Mouse (Mus musculus): ENCODE data around the gene Lztr1.

Lztr1 gene

DNA sequence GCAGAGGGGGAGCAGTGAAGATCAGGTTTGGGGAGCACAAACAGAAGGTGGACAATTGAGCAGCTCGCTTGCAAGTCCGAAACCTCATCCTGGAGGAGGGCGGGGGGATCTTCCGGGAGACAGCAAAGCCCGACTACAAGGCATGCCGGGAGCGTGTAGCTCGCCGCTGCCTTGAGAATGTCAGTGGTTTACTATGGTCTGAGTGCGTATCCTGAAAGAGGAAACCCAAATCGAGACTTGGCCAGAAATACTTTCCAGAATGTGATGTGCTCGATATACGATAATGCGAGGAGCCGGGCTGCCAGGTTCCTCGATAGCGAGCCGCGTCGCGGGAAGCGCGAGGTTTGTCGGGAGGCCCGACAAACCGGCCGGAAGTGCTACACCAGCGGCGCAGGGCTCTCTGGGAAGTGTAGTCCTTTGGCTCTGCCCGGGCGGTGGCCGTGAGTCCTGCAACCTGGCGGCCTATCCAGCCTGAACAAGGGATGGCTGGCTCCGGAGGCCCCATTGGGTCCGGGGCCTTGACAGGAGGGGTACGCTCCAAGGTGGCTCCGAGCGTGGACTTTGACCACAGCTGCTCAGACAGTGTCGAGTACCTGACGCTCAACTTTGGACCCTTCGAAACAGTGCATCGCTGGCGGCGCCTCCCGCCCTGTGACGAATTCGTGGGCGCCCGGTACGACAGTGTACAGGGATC is at the start of gene Lztr1:
Lztr1 (plus strand) TSS at position 143 of the 694 bp plus-strand sequence.
- DNase-seq (ENCODE audit: low read depth, low spot score) = peak; percentile 86

DNA sequence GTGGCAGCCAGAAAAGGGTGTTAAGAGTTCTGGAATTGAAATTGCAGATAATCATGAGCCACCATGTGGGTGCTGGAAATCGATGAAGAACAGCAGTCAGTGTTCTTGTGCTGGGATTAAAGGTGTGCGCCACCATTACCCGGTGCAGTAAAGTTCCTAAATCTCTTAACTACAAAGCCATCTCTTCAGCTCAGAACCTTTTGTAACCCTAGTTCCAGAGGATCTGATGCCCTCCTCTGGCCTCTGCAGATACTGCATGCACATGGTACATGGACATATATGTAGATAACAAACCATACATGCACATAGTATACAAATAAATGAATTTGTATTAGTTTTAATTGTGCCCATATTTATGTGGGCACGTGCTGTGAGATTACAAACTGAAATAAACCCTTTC is 48.2 kb upstream of the Lztr1 start:
- peak; percentile 56 for DNase-seq (ENCODE audit: low read depth, low spot score)

DNA sequence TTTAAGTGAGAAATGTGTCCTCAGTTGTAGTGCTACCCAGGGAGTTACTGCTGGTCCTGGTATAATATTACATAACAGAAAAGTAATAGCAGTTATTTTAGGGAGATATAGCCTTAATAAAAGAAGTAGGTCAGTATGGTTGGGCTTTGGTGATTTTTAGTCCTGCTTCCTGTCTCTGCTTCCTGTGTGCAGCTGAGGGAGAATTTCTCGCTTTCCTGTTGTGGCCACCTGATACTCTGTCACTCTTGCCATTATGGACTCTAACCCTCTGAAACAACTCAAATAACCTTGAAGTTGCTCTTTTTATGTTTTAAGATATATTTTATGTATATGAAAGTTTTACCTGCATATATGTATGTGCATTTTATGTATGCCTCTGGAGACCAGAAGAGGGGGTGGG is 46.9 kb upstream of the Lztr1 start:
- no peak for DNase-seq (ENCODE audit: low read depth, low spot score)

DNA sequence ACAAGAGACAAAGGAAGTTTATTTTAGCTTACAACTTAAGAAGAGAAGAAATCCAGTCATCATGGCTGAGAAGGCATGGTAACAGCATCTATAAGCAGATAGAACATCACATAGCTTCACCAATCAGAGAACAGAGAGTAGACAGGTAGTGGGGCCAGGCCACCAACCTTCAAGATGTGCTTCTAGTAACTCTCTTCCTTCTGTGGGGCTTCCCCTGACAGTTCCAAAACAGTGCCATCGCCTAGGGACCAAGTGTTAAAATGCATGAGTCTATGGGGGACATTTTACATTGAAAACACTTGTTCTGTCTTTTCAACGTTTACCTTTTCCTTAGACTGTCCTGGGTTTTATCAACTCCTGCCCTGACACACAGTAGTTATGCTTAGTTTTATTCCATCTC is 45.3 kb upstream of the Lztr1 start:
- DNase-seq (ENCODE audit: low read depth, low spot score) = no peak

DNA sequence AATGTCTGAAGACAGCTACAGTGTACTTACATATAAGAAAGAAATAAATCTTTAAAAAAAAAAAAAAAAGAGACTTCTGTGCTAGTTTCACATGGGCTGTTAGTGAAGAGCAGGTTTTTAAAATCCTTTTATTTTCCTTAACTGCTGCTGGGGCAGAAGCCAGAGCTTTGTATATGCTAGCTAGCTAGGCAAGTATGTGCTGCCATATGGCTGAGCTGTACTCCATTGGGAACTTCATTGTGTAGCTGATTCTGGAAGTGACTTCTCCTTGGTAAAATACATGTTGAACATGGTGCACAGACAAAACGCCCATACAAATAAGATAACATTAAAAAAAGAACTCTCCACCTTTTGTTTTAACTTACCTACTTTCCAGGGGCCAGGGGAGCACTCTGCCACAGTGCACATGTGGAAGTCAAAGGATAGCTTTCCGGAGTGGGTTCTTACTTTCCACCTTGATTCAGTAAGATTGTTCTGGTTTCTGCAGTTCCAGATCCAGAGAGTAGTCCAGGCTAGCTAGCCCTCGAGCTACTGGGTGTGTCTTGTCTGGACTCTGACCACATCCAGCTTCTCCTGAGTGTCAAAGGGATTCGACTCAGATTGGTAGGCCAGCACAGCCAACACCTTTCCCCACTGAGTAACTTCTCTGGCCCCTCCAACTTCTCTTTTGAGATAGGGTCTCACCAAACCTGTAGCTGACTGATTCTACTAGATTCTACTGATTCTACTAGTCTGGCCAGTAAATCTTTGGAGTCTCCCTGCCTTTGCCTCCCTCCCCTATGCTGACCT is 41.4 kb upstream of the Lztr1 start:
- DNase-seq (ENCODE audit: low read depth, low spot score) = no peak

DNA sequence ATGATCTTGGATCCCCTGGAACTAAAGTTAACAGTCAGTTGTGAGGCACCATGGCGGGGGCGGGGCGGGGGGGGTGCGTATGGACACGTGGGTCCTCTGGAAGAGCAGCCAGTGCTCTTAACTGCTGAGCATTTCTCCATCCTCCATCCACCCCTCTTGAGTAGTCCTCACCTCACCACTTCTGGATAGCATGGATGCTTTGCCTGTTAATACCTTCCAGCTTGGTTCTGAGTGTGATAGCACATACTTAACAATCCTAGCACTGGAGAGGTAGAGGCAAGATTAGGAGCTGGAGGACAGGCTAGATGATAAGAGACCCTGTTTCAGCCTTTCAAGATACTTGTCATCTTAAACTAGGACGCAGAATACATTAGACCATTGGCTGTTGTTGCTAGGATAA is 36.0 kb upstream of the Lztr1 start:
- DNase-seq (ENCODE audit: low read depth, low spot score) = no peak

DNA sequence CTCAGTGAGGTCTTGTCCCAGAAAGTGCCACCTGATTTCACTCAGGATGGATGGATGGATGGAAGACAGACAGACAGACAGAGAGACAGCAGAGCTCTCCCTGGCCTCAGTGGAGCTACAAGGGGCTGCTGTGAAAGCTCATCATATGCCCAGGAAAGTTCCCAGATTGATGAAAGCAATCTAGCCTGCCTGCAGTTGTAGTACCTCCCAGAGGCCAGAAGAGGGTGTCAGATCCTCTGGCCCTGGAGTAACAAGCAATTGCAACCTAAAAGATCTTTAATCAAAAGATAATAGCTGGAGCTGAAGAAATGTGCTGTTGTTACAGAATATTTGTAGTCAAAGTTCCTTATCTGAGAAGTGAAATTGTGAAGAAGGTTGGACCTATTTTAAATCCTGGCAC is 34.4 kb upstream of the Lztr1 start:
- peak; percentile 55 for DNase-seq (ENCODE audit: low read depth, low spot score)

DNA sequence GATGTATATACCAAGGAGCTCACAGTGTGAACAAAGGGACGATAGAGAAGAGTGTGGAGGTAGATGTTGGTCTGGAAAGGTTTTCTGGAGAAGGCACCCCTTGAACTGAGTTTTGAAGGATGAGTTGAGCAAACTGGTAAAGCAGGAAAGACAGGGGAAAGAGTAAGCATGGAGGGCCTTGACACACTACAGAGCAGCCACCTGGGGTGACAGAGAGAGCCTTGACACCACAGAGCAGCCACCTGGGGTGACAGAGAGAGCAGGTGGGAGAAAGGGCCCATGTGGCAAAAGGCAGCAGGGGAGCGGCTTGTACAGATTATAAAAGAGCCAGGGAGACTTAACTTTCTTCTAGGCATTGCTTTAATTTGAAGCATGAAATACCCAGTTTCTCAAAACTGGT is 33.7 kb upstream of the Lztr1 start:
- no peak for DNase-seq (ENCODE audit: low read depth, low spot score)

DNA sequence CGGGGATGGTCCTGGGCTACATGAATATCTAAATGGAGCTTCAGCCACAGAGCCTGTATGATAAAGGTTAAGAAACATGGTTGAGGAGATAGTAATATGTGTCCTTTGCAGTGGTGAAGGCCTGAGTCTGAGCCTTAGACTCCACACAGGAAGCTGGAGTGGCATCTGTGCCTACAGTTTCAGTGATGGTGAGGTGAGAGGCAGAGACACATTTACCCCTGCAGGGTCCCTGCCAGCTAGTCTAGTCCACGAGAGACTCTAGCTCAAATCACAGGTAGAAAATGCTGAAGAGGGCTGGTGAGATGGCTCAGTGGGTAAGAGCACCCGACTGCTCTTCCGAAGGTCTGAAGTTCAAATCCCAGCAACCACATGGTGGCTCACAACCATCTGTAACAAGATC is 33.2 kb upstream of the Lztr1 start:
- no peak for DNase-seq (ENCODE audit: low read depth, low spot score)

DNA sequence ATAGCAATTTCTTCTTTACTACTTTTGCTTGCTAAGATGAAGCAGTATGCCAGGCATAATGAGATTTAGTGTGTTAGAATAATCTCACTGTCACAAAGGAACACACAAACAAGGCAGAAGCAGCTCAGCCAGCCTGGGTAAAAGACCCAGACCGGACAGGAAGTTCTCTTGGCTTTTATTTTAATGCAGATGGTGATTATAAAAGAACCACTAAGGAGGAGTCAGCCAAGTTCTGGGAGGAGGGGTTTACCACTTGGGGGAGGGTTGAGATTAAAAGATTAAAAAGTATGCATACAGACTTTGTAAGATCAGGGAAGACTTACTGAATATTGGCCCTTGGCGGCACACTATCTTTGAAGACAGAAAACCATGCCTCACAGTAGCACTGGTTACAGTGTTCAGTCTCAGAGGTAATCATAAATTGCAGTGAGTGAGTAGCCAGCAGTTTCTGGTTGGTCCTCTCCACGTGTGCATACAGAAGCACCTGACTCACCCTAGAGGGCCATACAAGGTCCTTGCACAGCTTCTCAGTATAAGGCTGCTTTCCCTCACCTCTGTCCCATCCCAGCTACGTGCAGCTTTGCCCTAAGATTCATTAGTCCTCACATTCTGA is 30.1 kb upstream of the Lztr1 start:
- DNase-seq (ENCODE audit: low read depth, low spot score) = no peak

DNA sequence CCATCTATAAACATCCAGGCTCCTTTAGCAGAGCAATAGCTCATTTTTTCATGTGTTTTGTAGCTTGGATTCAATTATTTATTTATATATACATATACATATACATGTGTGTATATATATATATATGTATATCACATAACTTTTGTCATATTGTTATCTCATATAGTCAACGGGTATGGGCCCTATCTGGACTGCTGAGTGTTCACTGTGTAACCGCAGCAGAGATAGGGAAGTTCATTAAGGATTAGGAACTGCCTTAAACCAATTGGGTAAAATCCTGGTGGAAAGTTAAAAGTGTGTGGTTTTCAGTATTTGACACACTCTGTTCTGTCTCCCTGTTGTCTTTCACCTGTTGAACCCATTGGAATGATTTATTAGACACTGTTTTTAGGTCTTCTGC is 27.0 kb upstream of the Lztr1 start:
- DNase-seq (ENCODE audit: low read depth, low spot score) = no peak

DNA sequence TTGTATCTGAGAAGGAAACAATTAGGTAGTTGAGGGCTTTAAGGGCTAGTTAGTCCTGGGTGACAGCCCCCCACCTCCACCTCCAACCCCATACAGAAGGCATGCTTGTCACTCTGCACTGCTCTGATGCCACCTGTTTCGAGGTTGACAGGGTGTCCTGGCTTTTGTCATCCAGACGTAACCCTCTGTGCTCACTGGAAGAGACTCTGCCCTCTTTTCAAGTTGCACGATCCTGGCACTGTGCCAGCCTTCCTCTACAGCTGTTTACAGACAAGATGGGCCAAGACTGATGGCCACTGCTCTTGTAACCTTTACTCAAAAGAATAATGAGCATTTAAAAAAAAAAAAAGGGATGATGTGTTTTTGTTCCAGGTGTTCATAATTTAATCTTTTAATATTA is 22.0 kb upstream of the Lztr1 start:
- no peak for DNase-seq (ENCODE audit: low read depth, low spot score)

DNA sequence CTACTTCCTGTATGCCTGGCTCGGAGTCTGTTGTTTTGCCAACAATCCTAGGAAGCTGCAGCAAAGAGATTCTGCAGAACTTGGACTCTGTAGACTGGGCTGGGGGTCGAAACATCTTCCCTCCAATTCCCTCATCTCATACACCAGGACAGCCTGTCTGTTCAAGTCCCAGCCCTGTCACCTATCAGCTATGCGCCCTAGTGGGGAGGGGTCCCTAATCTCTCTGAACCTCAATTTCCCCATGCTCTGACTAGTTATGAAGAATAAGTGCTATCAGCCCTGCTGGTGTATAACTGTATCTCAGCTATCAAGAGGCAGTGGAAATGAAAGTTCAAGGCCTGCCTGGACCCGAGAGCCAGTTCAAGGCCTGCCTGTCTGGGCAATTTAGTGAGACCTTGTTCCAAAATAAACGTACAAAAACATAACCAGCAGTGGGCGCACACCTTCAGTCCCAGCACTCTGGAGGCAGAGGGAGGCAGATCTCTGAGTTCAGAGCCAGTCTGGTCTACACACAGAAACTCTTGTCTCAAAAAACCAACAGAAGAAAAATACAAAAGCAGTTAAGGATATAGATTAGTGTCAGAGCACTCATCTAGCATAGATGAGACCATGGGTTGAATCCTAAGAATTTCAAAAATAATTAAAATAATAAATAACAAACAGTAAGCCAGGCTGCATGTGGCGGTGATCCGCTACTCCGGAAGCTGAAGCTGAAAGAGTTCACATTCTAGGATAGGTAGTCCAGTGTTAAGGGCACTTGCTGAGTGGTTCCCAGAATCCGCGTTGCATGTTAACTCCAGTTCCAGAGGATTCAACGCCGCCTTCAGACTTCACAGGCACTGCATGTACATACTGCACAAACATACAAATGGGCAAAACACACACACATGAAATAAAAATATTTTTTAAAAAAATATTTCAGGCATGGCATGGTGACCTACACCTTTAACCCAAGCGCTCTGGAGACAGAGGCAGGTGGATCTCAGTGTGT is 19.7 kb upstream of the Lztr1 start:
- peak; percentile 59 for DNase-seq (ENCODE audit: low read depth, low spot score)

DNA sequence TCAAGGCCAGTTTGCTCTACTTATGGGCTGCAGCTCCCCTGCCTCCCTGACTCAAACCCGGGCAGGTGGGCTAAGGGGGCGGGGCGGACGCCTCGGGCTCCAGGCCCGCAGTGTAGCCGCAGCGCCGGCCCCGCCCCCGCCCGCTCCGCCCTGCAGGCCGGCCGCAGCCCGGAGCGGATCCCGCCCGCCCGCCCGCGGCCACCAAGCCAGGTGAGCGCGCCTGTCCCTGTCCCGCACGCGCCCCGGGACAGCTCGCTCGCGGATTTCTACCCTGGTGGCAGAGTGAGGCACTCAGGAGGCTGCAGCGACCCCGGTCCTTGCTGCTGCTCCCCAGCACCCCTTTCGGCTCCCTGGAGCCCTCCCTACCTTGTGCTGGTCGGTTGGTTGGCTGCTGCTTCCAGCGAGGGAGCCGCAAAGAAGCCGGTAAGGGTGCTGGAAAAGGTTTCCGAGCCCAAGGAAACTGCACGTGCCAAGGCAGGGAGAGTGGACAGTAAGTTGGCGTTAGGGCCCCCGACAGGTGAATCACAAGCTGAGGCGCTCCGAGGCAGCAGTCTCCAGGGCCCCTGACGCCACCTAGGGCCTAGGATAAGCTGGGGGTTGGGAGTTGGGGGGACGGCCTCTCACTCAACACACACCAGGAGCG is 18.9 kb upstream of the Lztr1 start, which contains the start of gene Aifm3:
Aifm3 (plus strand) TSS at position 143 of the 643 bp plus-strand sequence.
- DNase-seq (ENCODE audit: low read depth, low spot score) = no peak

DNA sequence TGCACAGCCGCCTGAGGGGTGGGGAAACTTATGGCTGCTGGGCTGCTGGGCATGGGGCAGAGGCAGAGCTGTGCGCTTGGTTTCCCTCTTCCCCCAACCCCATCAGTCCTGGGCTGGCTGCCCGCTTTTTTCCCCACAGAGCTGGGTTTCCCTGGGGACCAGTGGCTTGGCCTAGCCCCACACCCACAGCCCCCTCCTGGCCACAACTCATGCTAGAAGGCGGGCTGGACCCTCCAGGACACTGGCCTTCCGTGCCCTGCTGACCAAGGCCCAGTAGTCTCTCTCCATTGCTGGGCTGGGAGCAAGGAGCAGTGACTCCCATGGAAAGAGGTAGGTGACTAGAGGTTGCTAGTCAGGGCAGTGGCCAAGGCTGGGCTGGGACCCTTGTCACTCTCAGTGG is 17.3 kb upstream of the Lztr1 start:
- DNase-seq (ENCODE audit: low read depth, low spot score) = no peak

DNA sequence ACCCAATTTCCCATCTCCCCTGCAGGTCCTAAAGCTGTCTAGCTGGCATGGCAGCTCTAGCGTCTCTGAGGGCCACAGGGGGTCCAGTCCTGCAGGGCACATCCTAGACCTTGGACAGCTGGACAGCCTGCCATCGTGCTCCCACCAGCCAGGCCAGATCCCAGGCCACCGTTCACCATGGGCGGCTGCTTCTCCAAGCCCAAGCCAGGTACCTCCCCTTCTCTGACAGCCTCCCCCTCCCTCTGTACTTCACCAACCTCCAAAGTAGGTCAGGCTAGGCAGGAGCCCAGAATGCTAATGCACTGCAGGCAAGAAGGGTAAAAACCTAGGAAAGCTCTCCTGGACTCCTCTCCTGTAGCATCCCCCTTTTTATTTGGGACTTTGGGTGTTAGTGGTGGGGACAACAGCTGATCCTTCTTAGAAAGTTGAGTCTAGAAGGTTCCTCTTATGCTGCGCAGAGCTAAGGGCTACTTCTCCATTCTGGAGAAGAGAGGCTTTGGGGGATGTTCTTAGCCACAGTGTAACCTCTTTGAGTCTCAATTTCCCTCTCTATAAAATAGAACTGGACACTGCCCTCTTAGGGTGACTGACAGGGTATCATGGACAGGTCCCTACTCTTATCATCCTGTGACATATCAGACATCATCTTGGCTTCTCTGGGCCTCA is 16.5 kb upstream of the Lztr1 start:
- DNase-seq (ENCODE audit: low read depth, low spot score) = no peak

DNA sequence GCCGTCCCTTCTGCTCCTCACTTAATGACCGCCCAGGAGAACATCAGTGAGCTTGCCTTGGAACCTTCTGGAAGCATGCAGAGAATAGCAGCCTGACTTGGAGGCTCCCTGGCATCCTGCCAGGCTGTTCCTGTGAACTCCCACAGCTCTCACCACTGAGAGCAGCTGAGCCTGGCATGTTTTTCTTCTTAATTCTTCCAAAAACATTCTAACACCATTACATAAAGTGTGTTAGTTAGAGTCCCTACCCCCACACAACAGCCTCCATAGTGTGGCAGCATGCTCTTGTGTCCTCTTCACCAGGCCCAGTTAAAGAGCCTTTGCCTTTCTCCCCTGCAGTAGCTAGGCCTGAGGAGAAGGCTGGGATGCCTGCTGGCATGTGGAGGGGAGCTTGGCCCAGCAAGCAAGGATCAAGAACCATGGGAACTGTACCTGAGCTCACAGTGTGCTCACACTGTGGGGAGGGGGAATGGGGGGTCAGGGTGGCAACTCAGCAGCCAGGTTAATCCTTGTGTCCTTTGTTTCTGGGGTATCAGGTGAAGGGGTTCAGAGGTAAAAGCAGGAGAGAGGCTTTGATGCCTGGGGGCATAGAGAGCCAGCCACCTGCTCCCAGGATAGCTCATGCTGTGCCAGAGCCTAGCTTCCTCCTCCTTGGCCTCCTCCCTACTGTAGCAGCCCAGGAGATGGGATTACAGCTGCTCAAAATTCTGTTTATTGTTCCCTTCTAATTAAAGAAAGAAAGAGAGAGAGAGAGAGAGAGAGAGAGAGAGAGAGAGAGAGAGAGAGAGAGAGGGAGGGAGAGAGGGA is 11.8 kb upstream of the Lztr1 start:
- no peak for DNase-seq (ENCODE audit: low read depth, low spot score)

DNA sequence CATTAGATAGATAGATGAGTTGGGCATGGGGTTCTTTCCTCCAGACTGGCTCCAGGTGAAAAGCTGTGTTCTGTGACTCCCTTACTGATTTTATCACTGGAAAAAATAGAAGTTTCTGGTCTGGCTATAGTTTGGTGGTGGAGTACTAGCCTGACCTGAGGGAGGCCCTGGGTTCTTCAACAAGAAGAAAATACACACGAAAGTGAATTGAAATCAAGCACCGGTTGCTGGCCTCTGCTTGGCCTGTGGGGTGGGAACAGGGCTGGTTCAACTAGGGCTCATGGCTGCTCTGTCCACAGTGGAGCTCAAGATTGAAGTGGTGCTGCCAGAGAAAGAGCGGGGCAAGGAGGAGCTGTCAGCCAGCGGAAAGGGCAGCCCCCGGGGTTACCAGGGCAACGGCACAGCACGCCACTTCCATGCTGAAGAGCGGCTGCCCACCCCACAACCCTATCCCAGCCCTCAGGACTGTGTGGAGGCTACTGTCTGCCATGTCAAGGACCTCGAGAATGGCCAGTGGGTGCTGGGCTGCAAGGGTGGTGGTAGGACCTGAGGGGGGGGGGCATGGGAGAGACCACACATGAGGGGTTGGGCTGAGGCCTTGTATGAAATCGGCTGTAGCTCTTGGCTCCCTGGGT is 9.1 kb upstream of the Lztr1 start:
- no peak for DNase-seq (ENCODE audit: low read depth, low spot score)

DNA sequence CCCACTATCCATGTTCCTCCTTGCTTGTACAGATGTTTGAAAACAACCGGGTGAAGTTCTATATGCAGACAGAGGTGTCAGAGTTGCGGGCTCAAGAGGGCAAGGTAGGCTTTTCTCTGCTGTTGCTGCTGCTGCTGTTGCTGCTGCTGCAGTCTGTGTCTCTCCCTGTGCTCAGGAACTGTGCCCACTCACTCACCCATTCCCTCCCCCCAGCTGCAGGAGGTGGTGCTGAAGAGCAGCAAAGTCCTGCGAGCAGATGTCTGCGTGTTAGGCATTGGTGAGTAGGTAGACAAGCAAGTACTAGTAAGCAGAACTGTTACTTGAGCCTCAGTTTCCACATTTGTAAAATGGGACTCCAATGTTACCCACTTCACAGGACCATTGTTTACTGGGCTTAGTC is 5.8 kb upstream of the Lztr1 start:
- peak; percentile 9 for DNase-seq (ENCODE audit: low read depth, low spot score)
